Mouse (Mus musculus): ENCODE data around the gene Mta3. TPM values are rescaled to one million over a fixed set of nuclear protein-coding genes. Genes with fewer than 3 reads are reported as not detected.

The Mta3 gene
- polyA plus RNA-seq, 1 experiment from 2014 or later, result 43.8 TPM

GRCm38 (mm10) chr17:83819503-83819902 is 113.5 kb downstream of the Mta3 start:
- 60% methylated on average over 8 of the region's 8 CpGs for WGBS
- no peak overlapping the region for H3K27ac ChIP-seq

GRCm38 (mm10) chr17:83820701-83821100 is 114.7 kb downstream of the Mta3 start:
- H3K27ac ChIP-seq, result no peak overlapping the region
- 0 out of 2 replicates have a peak, but pooled peaks cover 2% of the 10 kb centered on the region for H3K4me1 ChIP-seq
- no peak overlapping the region for H3K4me2 ChIP-seq
- H3K9me3 ChIP-seq, result no peaks in the 10 kb centered on the region
- no peaks in the 10 kb centered on the region for H3K27me3 ChIP-seq (replicated peaks)
- H3K9ac ChIP-seq, result no peak overlapping the region
- 79% methylated on average over 5 of the region's 5 CpGs for WGBS
- ATAC-seq (ENCODE audit: insufficient read depth, low FRiP score, low read depth), result no peak
- no peak overlapping the region for H3K4me3 ChIP-seq (replicated peaks)
- H3K36me3 ChIP-seq, result no peaks in the 10 kb centered on the region; the same call in 1 of the 2 replicates

More at GRCm38 (mm10) chr17:83819503-83819902, 113.5 kb downstream of the Mta3 start:
- no peak overlapping the region for H3K9ac ChIP-seq
- no peak overlapping the region for H3K4me3 ChIP-seq (replicated peaks)
- no peaks in the 10 kb centered on the region for H3K27me3 ChIP-seq (replicated peaks)
- no peak overlapping the region for H3K4me2 ChIP-seq
- H3K9me3 ChIP-seq, result no peaks in the 10 kb centered on the region
- 0 out of 2 replicates have a peak, but pooled peaks cover 2% of the 10 kb centered on the region for H3K4me1 ChIP-seq
- no peak for ATAC-seq (ENCODE audit: insufficient read depth, low FRiP score, low read depth)
- H3K36me3 ChIP-seq, result no peaks in the 10 kb centered on the region; the same call in 1 of the 2 replicates

- H3K9ac ChIP-seq, result no peak overlapping the region
- 75% methylated on average over 3 of the region's 3 CpGs for WGBS
- ATAC-seq (ENCODE audit: insufficient read depth, low FRiP score, low read depth), result no peak
These were observed 115.9 kb downstream of the Mta3 start for GRCm38 (mm10) chr17:83821876-83822275.

GRCm38 (mm10) chr17:83823835-83824234 is 117.9 kb downstream of the Mta3 start:
- no peak for ATAC-seq (ENCODE audit: insufficient read depth, low FRiP score, low read depth)
- Histone ChIP-seq H3K27me3 (replicated peaks) (no peaks in the 10 kb centered on the region), H3K9ac (no peak overlapping the region), H3K4me2 (no peak overlapping the region), H3K9me3 (no peaks in the 10 kb centered on the region), H3K4me3 (replicated peaks) (no peak overlapping the region), H3K36me3 (no peaks in the 10 kb centered on the region), H3K4me1 (0 out of 2 replicates have a peak, but pooled peaks cover 2% of the 10 kb centered on the region), H3K27ac (no peak overlapping the region)
- 83% methylated on average over 7 of the region's 7 CpGs for WGBS

More at GRCm38 (mm10) chr17:83821876-83822275, 115.9 kb downstream of the Mta3 start:
- H3K27me3 ChIP-seq (replicated peaks), result no peaks in the 10 kb centered on the region
- no peak overlapping the region for H3K4me3 ChIP-seq (replicated peaks)
- H3K9me3 ChIP-seq, result no peaks in the 10 kb centered on the region
- no peak overlapping the region for H3K4me2 ChIP-seq
- no peaks in the 10 kb centered on the region for H3K36me3 ChIP-seq
- no peak overlapping the region for H3K27ac ChIP-seq
- 0 out of 2 replicates have a peak, but pooled peaks cover 2% of the 10 kb centered on the region for H3K4me1 ChIP-seq

GRCm38 (mm10) chr17:83829356-83829755 is 123.4 kb downstream of the Mta3 start:
- 67% methylated on average over 3 of the region's 3 CpGs for WGBS
- H3K4me1 ChIP-seq, result no peaks in the 10 kb centered on the region
- no peak for ATAC-seq (ENCODE audit: insufficient read depth, low FRiP score, low read depth)

GRCm38 (mm10) chr17:83830616-83831292 is 124.8 kb downstream of the Mta3 start:
- H3K9ac ChIP-seq, result no peak overlapping the region
- H3K36me3 ChIP-seq, result no peaks in the 10 kb centered on the region
- WGBS, result 88% methylated on average over 4 of the region's 4 CpGs
- no peak overlapping the region for H3K4me2 ChIP-seq
- ATAC-seq (ENCODE audit: insufficient read depth, low FRiP score, low read depth), result no peak
- no peaks in the 10 kb centered on the region for H3K9me3 ChIP-seq
- no peaks in the 10 kb centered on the region for H3K4me1 ChIP-seq
- no peak overlapping the region for H3K4me3 ChIP-seq (replicated peaks)
- no peak overlapping the region for H3K27ac ChIP-seq
- H3K27me3 ChIP-seq (replicated peaks), result no peaks in the 10 kb centered on the region

More at GRCm38 (mm10) chr17:83829356-83829755, 123.4 kb downstream of the Mta3 start:
- Histone ChIP-seq H3K36me3 (no peaks in the 10 kb centered on the region), H3K9ac (no peak overlapping the region), H3K27me3 (replicated peaks) (no peaks in the 10 kb centered on the region), H3K4me3 (replicated peaks) (no peak overlapping the region), H3K27ac (no peak overlapping the region), H3K4me2 (no peak overlapping the region), H3K9me3 (no peaks in the 10 kb centered on the region)

GRCm38 (mm10) chr17:83834120-83834519 is 128.2 kb downstream of the Mta3 start:
- WGBS, result 45% methylated on average over 4 of the region's 4 CpGs
- Histone ChIP-seq H3K4me1 (no peaks in the 10 kb centered on the region), H3K27me3 (replicated peaks) (no peaks in the 10 kb centered on the region), H3K4me3 (replicated peaks) (no peak overlapping the region), H3K27ac (no peak overlapping the region), H3K9ac (no peak overlapping the region), H3K9me3 (no peaks in the 10 kb centered on the region), H3K4me2 (no peak overlapping the region), H3K36me3 (no peaks in the 10 kb centered on the region)
- ATAC-seq (ENCODE audit: insufficient read depth, low FRiP score, low read depth), result no peak

- WGBS, result 69% methylated on average over 3 of the region's 3 CpGs
- Histone ChIP-seq H3K27ac (no peak overlapping the region), H3K36me3 (no peaks in the 10 kb centered on the region), H3K9me3 (no peaks in the 10 kb centered on the region), H3K4me3 (replicated peaks) (no peak overlapping the region), H3K4me2 (no peak overlapping the region), H3K4me1 (no peaks in the 10 kb centered on the region), H3K9ac (no peak overlapping the region), H3K27me3 (replicated peaks) (no peaks in the 10 kb centered on the region)
- ATAC-seq (ENCODE audit: insufficient read depth, low FRiP score, low read depth), result peak; percentile 44; the same call in 1 of the 2 replicates
These were observed 130.1 kb downstream of the Mta3 start for GRCm38 (mm10) chr17:83836048-83836447.

GRCm38 (mm10) chr17:83837659-83838190 is 131.8 kb downstream of the Mta3 start:
- Histone ChIP-seq H3K4me2 (no peak overlapping the region), H3K36me3 (no peaks in the 10 kb centered on the region), H3K27ac (no peak overlapping the region), H3K4me3 (replicated peaks) (no peak overlapping the region), H3K4me1 (no peaks in the 10 kb centered on the region), H3K9ac (no peak overlapping the region), H3K27me3 (replicated peaks) (no peaks in the 10 kb centered on the region), H3K9me3 (no peaks in the 10 kb centered on the region)
- no peak for ATAC-seq (ENCODE audit: insufficient read depth, low FRiP score, low read depth)
- 69% methylated on average over 8 of the region's 8 CpGs for WGBS

GRCm38 (mm10) chr17:83839132-83839531 is 133.2 kb downstream of the Mta3 start:
- no peak overlapping the region for H3K27ac ChIP-seq
- no peaks in the 10 kb centered on the region for H3K27me3 ChIP-seq (replicated peaks)
- 68% methylated on average over 9 of the region's 9 CpGs for WGBS

GRCm38 (mm10) chr17:83841011-83841410 is 135.0 kb downstream of the Mta3 start:
- Histone ChIP-seq H3K36me3 (no peaks in the 10 kb centered on the region), H3K4me2 (no peak overlapping the region), H3K9me3 (no peaks in the 10 kb centered on the region), H3K27me3 (replicated peaks) (no peaks in the 10 kb centered on the region), H3K4me3 (replicated peaks) (no peak overlapping the region), H3K27ac (no peak overlapping the region), H3K9ac (no peak overlapping the region), H3K4me1 (no peaks in the 10 kb centered on the region)
- WGBS, result 79% methylated on average over 5 of the region's 5 CpGs
- no peak for ATAC-seq (ENCODE audit: insufficient read depth, low FRiP score, low read depth)

More at GRCm38 (mm10) chr17:83839132-83839531, 133.2 kb downstream of the Mta3 start:
- Histone ChIP-seq H3K4me1 (no peaks in the 10 kb centered on the region), H3K4me2 (no peak overlapping the region), H3K9ac (no peak overlapping the region), H3K4me3 (replicated peaks) (no peak overlapping the region), H3K9me3 (no peaks in the 10 kb centered on the region), H3K36me3 (no peaks in the 10 kb centered on the region)
- no peak for ATAC-seq (ENCODE audit: insufficient read depth, low FRiP score, low read depth)

GRCm38 (mm10) chr17:83843780-83844179 is 137.8 kb downstream of the Mta3 start:
- Histone ChIP-seq H3K4me2 (no peak overlapping the region), H3K27ac (no peak overlapping the region), H3K36me3 (no peaks in the 10 kb centered on the region), H3K9me3 (no peaks in the 10 kb centered on the region), H3K27me3 (replicated peaks) (no peaks in the 10 kb centered on the region), H3K9ac (no peak overlapping the region), H3K4me1 (no peaks in the 10 kb centered on the region), H3K4me3 (replicated peaks) (no peak overlapping the region)
- WGBS, result 60% methylated on average over 7 of the region's 7 CpGs
- no peak for ATAC-seq (ENCODE audit: insufficient read depth, low FRiP score, low read depth)

Data from stomach, embryonic 15.5 days (tissue).